Mouse (Mus musculus) neural tube, embryonic 11.5 days (tissue): ENCODE measurements around the gene Rtl8b. TPM values are rescaled to one million over a fixed set of nuclear protein-coding genes. Genes with fewer than 3 reads are reported as not detected.
"Not testable (repeated sequence)": the region's sequence is repeated elsewhere in the genome, so short reads cannot be mapped to it uniquely, and the experiment has no call there.

Experiments used
- ATAC-seq: fragments of 200-750 bp; cut with Nextera tagmentation; 2 replicates; pipeline ENCODE4 v1.8.0; 2017; ENCODE audit warnings: moderate number of reproducible peaks, mild to moderate bottlenecking, moderate TSS enrichment, moderate library complexity; ENCODE audit not compliant: insufficient read depth, low FRiP score, low TSS enrichment
- DNase-seq: peaks from one replicate; pipeline ENCODE4 v3.0.0-alpha.2; 2015; ENCODE audit warnings: low spot score
- H3K27ac ChIP-seq: fragments of 300-500 bp; sonication (generic); 2 replicates; pipeline ENCODE4 v1.5.1; 2014; ENCODE audit warnings: low read depth, mild to moderate bottlenecking, low read length
- H3K27me3 ChIP-seq: fragments of 300-500 bp; sonication (generic); 2 replicates; pipeline ENCODE4 v1.6.1; 2014; ENCODE audit warnings: mild to moderate bottlenecking, low read length, mixed read lengths; ENCODE audit not compliant: control insufficient read depth, insufficient read depth
- H3K36me3 ChIP-seq: fragments of 300-500 bp; sonication (generic); 2 replicates; pipeline ENCODE4 v1.6.1; 2014; ENCODE audit warnings: mild to moderate bottlenecking, low read length, moderate library complexity, mixed read lengths; ENCODE audit not compliant: control insufficient read depth, insufficient read depth
- H3K4me1 ChIP-seq: fragments of 300-500 bp; sonication (generic); 2 replicates; pipeline ENCODE4 v1.6.1; 2014; ENCODE audit warnings: low read length, mixed read lengths; ENCODE audit not compliant: control insufficient read depth, insufficient read depth
- H3K4me2 ChIP-seq: fragments of 300-500 bp; sonication (generic); 2 replicates; pipeline ENCODE4 v1.6.1; 2014; ENCODE audit warnings: low read depth, mild to moderate bottlenecking, moderate library complexity
- H3K4me3 ChIP-seq: fragments of 300-500 bp; sonication (generic); 2 replicates; pipeline ENCODE4 v1.5.1; 2014; ENCODE audit warnings: low read depth, low read length
- H3K9ac ChIP-seq: fragments of 300-500 bp; sonication (generic); 2 replicates; pipeline ENCODE4 v1.6.1; 2014; ENCODE audit warnings: mild to moderate bottlenecking, low read length
- H3K9me3 ChIP-seq: fragments of 300-500 bp; sonication (generic); 2 replicates; pipeline ENCODE4 v1.6.1; 2016; ENCODE audit warnings: low read length; ENCODE audit not compliant: control insufficient read depth
- WGBS: fragments of 180-500 bp; shearing (Covaris S2); extraction: QIAGEN DNeasy Blood & Tissue Kit; methylation state at CpG from one replicate; pipeline ENCODE4 v1.1.7; 2014; 5-methylcytosine and 5-hydroxymethylcytosine counted together
- polyA plus RNA-seq: library from polyadenylated mRNA; unstranded; fragments of >200 nt; fragmentation: Nextera tagmentation; extraction: Ambion mirVana; gene quantifications from 2 replicates; pipeline ENCODE4 v1.2.1, GENCODE M21; 2014

Rtl8b gene
- polyA plus RNA-seq, 1 experiment from 2014 or later = 95.1 TPM

- ATAC-seq, DNase-seq, H3K9ac ChIP-seq, H3K9me3 ChIP-seq, H3K36me3 ChIP-seq, H3K27me3 ChIP-seq, H3K27ac ChIP-seq, H3K4me2 ChIP-seq, H3K4me3 ChIP-seq, H3K4me1 ChIP-seq: not testable (repeated sequence)
- 71% methylated on average over 2 of the region's 4 CpGs for whole genome bisulfite sequencing
Measured at GRCm38 (mm10) chrX:53684676-53685075, 14.5 kb upstream of the Rtl8b start.

- not testable (repeated sequence) for ATAC-seq, H3K4me3 ChIP-seq, H3K4me1 ChIP-seq, H3K36me3 ChIP-seq, H3K27me3 ChIP-seq, H3K4me2 ChIP-seq, H3K9ac ChIP-seq, H3K27ac ChIP-seq, DNase-seq, H3K9me3 ChIP-seq
- 48% methylated on average over 2 of the region's 3 CpGs for WGBS
Measured at GRCm38 (mm10) chrX:53682650-53683049, 12.4 kb upstream of the Rtl8b start.

GRCm38 (mm10) chrX:53676943-53677342 lies 6.7 kb upstream of the Rtl8b start:
- 33% methylated on average over 2 of the region's 2 CpGs for WGBS
- not testable (repeated sequence) for H3K9ac ChIP-seq, H3K4me3 ChIP-seq, H3K36me3 ChIP-seq, H3K4me2 ChIP-seq, H3K4me1 ChIP-seq, H3K9me3 ChIP-seq, H3K27ac ChIP-seq, H3K27me3 ChIP-seq, DNase-seq, ATAC-seq

- 34% methylated on average over 4 of the region's 4 CpGs for whole genome bisulfite sequencing
- DNase-seq, H3K4me1 ChIP-seq, H3K36me3 ChIP-seq, H3K27ac ChIP-seq, H3K27me3 ChIP-seq, H3K9me3 ChIP-seq, H3K9ac ChIP-seq: not testable (repeated sequence)
- Histone ChIP-seq H3K4me2 (peak overlapping the region; percentile 26), H3K4me3 (peak overlapping the region; percentile 9)
- peak; percentile 36 for ATAC-seq
Measured at GRCm38 (mm10) chrX:53670696-53671095, 488 bp upstream of the Rtl8b start.

- H3K9me3 ChIP-seq, DNase-seq, H3K27ac ChIP-seq, H3K27me3 ChIP-seq, H3K4me1 ChIP-seq, H3K36me3 ChIP-seq, H3K9ac ChIP-seq: not testable (repeated sequence)
- peak overlapping the region; percentile 20; the same call in 1 of the 2 replicates for H3K4me3 ChIP-seq
- WGBS = no CpG with 5 or more reads among the region's 36 CpGs
- ATAC-seq = peak; percentile 74
- H3K4me2 ChIP-seq = peak overlapping the region; percentile 20; the same call in 1 of the 2 replicates
Measured at GRCm38 (mm10) chrX:53669557-53670270, 494 bp downstream of the Rtl8b start.

- not testable (repeated sequence) for H3K9ac ChIP-seq, H3K4me3 ChIP-seq, H3K4me1 ChIP-seq, H3K27me3 ChIP-seq, DNase-seq, H3K27ac ChIP-seq, H3K4me2 ChIP-seq, H3K36me3 ChIP-seq, ATAC-seq, H3K9me3 ChIP-seq
- 82% methylated on average over 4 of the region's 4 CpGs for WGBS
Measured at GRCm38 (mm10) chrX:53652917-53653316, 17.3 kb downstream of the Rtl8b start.

GRCm38 (mm10) chrX:53645885-53646284 lies 24.3 kb downstream of the Rtl8b start:
- ATAC-seq (no peak), DNase-seq (no peak)
- 77% methylated on average over 6 of the region's 6 CpGs for WGBS
- Histone ChIP-seq H3K4me3 (no peak overlapping the region), H3K27ac (no peak overlapping the region), H3K27me3 (no peaks in the 10 kb centered on the region), H3K36me3 (no peaks in the 10 kb centered on the region), H3K9ac (no peak overlapping the region), H3K4me1 (no peaks in the 10 kb centered on the region), H3K9me3 (no peaks in the 10 kb centered on the region), H3K4me2 (no peak overlapping the region)

GRCm38 (mm10) chrX:53642980-53643961 lies 26.9 kb downstream of the Rtl8b start, which contains the start of gene Rtl8a:
Gene Rtl8a (minus strand): TSS chrX:53643682.
- H3K36me3 ChIP-seq = not testable (repeated sequence)

More at GRCm38 (mm10) chrX:53642980-53643961, 26.9 kb downstream of the Rtl8b start, which contains the start of gene Rtl8a:
- H3K4me1 ChIP-seq, H3K27me3 ChIP-seq, H3K9ac ChIP-seq, H3K9me3 ChIP-seq: not testable (repeated sequence)
- H3K27ac ChIP-seq = 0 out of 2 replicates have a peak within 1 kb of the TSS, but pooled peaks have one; percentile 8
- H3K4me3 ChIP-seq = peak within 1 kb of the TSS; percentile 24
- peak within 1 kb of the TSS; percentile 28 for H3K4me2 ChIP-seq
- 22% methylated on average over 10 of the region's 50 CpGs for WGBS
- DNase-seq = peak; percentile 81
- peak; percentile 93 for ATAC-seq
